Mouse (Mus musculus) c-Kit-positive CD71-negative TER-119-negative erythroid progenitor cells, embryonic 14.5 days (primary cell): ENCODE results near the gene Chst10.

Source experiments
- DNase-seq: peaks from one replicate; pipeline ENCODE4 v3.0.0-alpha.2; 2013; ENCODE audit warnings: low read depth

Chst10 gene

GRCm38 (mm10) chr1:38869398-38870195 lies 28.4 kb downstream of the Chst10 start:
- DNase-seq: no peak

- DNase-seq: no peak
These were observed 31.7 kb downstream of the Chst10 start for GRCm38 (mm10) chr1:38866242-38866641.

- no peak for DNase-seq
These were observed 33.6 kb downstream of the Chst10 start for GRCm38 (mm10) chr1:38864341-38864740.

GRCm38 (mm10) chr1:38862213-38862612 lies 35.7 kb downstream of the Chst10 start:
- DNase-seq: no peak

GRCm38 (mm10) chr1:38860867-38861524 lies 37.0 kb downstream of the Chst10 start:
- no peak for DNase-seq

GRCm38 (mm10) chr1:38860207-38860606 lies 37.8 kb downstream of the Chst10 start:
- no peak for DNase-seq

GRCm38 (mm10) chr1:38856196-38856595 lies 41.8 kb downstream of the Chst10 start:
- DNase-seq: peak; percentile 34

GRCm38 (mm10) chr1:38852250-38852649 lies 45.7 kb downstream of the Chst10 start:
- no peak for DNase-seq

- DNase-seq: no peak
These were observed 47.3 kb downstream of the Chst10 start for GRCm38 (mm10) chr1:38850650-38851049.

GRCm38 (mm10) chr1:38848451-38849289 lies 49.3 kb downstream of the Chst10 start:
- no peak for DNase-seq

- no peak for DNase-seq
These were observed 50.0 kb downstream of the Chst10 start for GRCm38 (mm10) chr1:38847975-38848374.

GRCm38 (mm10) chr1:38843275-38843674 lies 54.7 kb downstream of the Chst10 start:
- DNase-seq: no peak

- no peak for DNase-seq
These were observed 55.1 kb downstream of the Chst10 start for GRCm38 (mm10) chr1:38842861-38843260.

- no peak for DNase-seq
These were observed 58.0 kb downstream of the Chst10 start for GRCm38 (mm10) chr1:38839944-38840343.

GRCm38 (mm10) chr1:38836477-38836872 lies 61.5 kb downstream of the Chst10 start, which contains the start of gene Lonrf2:
Gene Lonrf2 (minus strand): TSS chr1:38836711.
- DNase-seq: no peak

GRCm38 (mm10) chr1:38835568-38836476 lies 62.1 kb downstream of the Chst10 start:
- no peak for DNase-seq

- peak; percentile 19 for DNase-seq
These were observed 63.1 kb downstream of the Chst10 start for GRCm38 (mm10) chr1:38834899-38835298.

- no peak for DNase-seq
These were observed 73.0 kb downstream of the Chst10 start for GRCm38 (mm10) chr1:38824926-38825325.

- no peak for DNase-seq
These were observed 74.1 kb downstream of the Chst10 start for GRCm38 (mm10) chr1:38823851-38824250.

- no peak for DNase-seq
These were observed 78.3 kb downstream of the Chst10 start for GRCm38 (mm10) chr1:38819691-38820090.

- no peak for DNase-seq
These were observed 80.3 kb downstream of the Chst10 start for GRCm38 (mm10) chr1:38817671-38818070.
